Mouse (Mus musculus) lung, postnatal 4 days (tissue): ENCODE results near the gene Togaram2.
"Not testable (repeated sequence)": the region's sequence is repeated elsewhere in the genome, so short reads cannot be mapped to it uniquely, and the experiment has no call there.

ENCODE experiments used
- DNase-seq, 2 experiments: peaks; one replicate each; pipeline ENCODE4 v3.0.0; 2021

Togaram2 gene

GRCm38 (mm10) chr17:71673092-71673491, at the start of gene Togaram2:
Gene Togaram2 (plus strand): TSS chr17:71673261.
- DNase-seq: peak; percentile 38 to 77

GRCm38 (mm10) chr17:71631806-71632205, 41.3 kb upstream of the Togaram2 start:
- DNase-seq: no peak

- no peak for DNase-seq
Observed at GRCm38 (mm10) chr17:71633350-71633749, 39.7 kb upstream of the Togaram2 start.

- DNase-seq: no peak
Observed at GRCm38 (mm10) chr17:71636786-71637185, 36.3 kb upstream of the Togaram2 start.

- DNase-seq: no peak
Observed at GRCm38 (mm10) chr17:71637750-71638265, 35.3 kb upstream of the Togaram2 start.

GRCm38 (mm10) chr17:71639056-71639455, 34.0 kb upstream of the Togaram2 start:
- not testable (repeated sequence) for DNase-seq

GRCm38 (mm10) chr17:71640421-71641085, 32.5 kb upstream of the Togaram2 start:
- DNase-seq: no peak

- DNase-seq: no peak
Observed at GRCm38 (mm10) chr17:71642190-71642589, 30.9 kb upstream of the Togaram2 start.

- DNase-seq: no peak
Observed at GRCm38 (mm10) chr17:71650011-71650410, 23.1 kb upstream of the Togaram2 start.

- no peak for DNase-seq
Observed at GRCm38 (mm10) chr17:71652495-71652894, 20.6 kb upstream of the Togaram2 start.

GRCm38 (mm10) chr17:71652934-71653333, 20.1 kb upstream of the Togaram2 start:
- DNase-seq: no peak

GRCm38 (mm10) chr17:71657521-71657920, 15.5 kb upstream of the Togaram2 start:
- DNase-seq: no peak

- no peak for DNase-seq
Observed at GRCm38 (mm10) chr17:71658666-71659065, 14.4 kb upstream of the Togaram2 start.

- DNase-seq: no peak
Observed at GRCm38 (mm10) chr17:71660390-71660789, 12.7 kb upstream of the Togaram2 start.

- peak; percentile 76 to 79 for DNase-seq
Observed at GRCm38 (mm10) chr17:71662751-71663250, 10.3 kb upstream of the Togaram2 start.

GRCm38 (mm10) chr17:71663491-71663890, 9.6 kb upstream of the Togaram2 start:
- DNase-seq: no peak

GRCm38 (mm10) chr17:71664172-71664571, 8.9 kb upstream of the Togaram2 start:
- no peak for DNase-seq

GRCm38 (mm10) chr17:71665201-71665600, 7.9 kb upstream of the Togaram2 start:
- DNase-seq: peak in 1 of 2 experiments; percentile 48

GRCm38 (mm10) chr17:71669511-71669910, 3.5 kb upstream of the Togaram2 start:
- no peak for DNase-seq

GRCm38 (mm10) chr17:71671840-71672546, 1.1 kb upstream of the Togaram2 start:
- DNase-seq: peak; percentile 69 to 75

GRCm38 (mm10) chr17:71673936-71674335, 875 bp downstream of the Togaram2 start:
- DNase-seq: no peak

GRCm38 (mm10) chr17:71674886-71675285, 1.8 kb downstream of the Togaram2 start:
- DNase-seq: peak; percentile 42 to 60

GRCm38 (mm10) chr17:71681666-71682065, 8.6 kb downstream of the Togaram2 start:
- no peak for DNase-seq

- DNase-seq: no peak
Observed at GRCm38 (mm10) chr17:71682379-71682778, 9.3 kb downstream of the Togaram2 start.
